26 mouse cellular contexts compared by ENCODE assay signal in genomic region chr9:78782860-78783259, GRCm38 (mm10).
DNase-seq lines count a peak whose midpoint lies in the region; ATAC-seq lines count a peak whose summit lies in the region.
"Had no signal": no experiment of that assay in that cellular context is flagged by ENCODE, and none has a peak within 500 bp of the region (broad histone marks: within the 10 kb centered on the region; RNA-seq: fewer than 3 reads in every experiment).

No protein-coding gene starts in this region.

- H3K27me3 ChIP-seq in embryonic facial prominence, embryonic 13.5 days: no peaks in the 10 kb centered on the region
- no peaks in the 10 kb centered on the region for H3K27me3 ChIP-seq in embryonic facial prominence, embryonic 10.5 days (replicated peaks; ENCODE audit: low read depth, poor library complexity, severe bottlenecking)
- H3K27me3 ChIP-seq in embryonic facial prominence, embryonic 15.5 days: no peaks in the 10 kb centered on the region
- 0 out of 2 replicates have a peak, but pooled peaks cover 7% of the 10 kb centered on the region for H3K27me3 ChIP-seq in kidney, embryonic 15.5 days
- H3K27me3 ChIP-seq in forebrain, embryonic 13.5 days: no peaks in the 10 kb centered on the region
- H3K27me3 ChIP-seq: CH12.LX; forebrain, embryonic 12.5 days; forebrain, embryonic 15.5 days; Patski had no signal

- H3K9me3 ChIP-seq in embryonic facial prominence, embryonic 13.5 days: no peaks in the 10 kb centered on the region
- no peaks in the 10 kb centered on the region for H3K9me3 ChIP-seq in embryonic facial prominence, embryonic 10.5 days
- H3K9me3 ChIP-seq in embryonic facial prominence, embryonic 15.5 days (replicated peaks): no peaks in the 10 kb centered on the region
- no peaks in the 10 kb centered on the region for H3K9me3 ChIP-seq in kidney, embryonic 15.5 days (replicated peaks)
- H3K9me3 ChIP-seq in forebrain, embryonic 13.5 days (replicated peaks): no peaks in the 10 kb centered on the region
- H3K9me3 ChIP-seq: forebrain, embryonic 10.5 days; forebrain, embryonic 12.5 days; forebrain, embryonic 15.5 days; G1E had no signal

- H3K4me3 ChIP-seq in embryonic facial prominence, embryonic 13.5 days: no peak overlapping the region
- no peak overlapping the region for H3K4me3 ChIP-seq in embryonic facial prominence, embryonic 10.5 days
- no peak overlapping the region for H3K4me3 ChIP-seq in embryonic facial prominence, embryonic 15.5 days (replicated peaks)
- no peak overlapping the region for H3K4me3 ChIP-seq in kidney, embryonic 15.5 days (replicated peaks)
- no peak overlapping the region for H3K4me3 ChIP-seq in forebrain, embryonic 13.5 days
- H3K4me3 ChIP-seq: forebrain, embryonic 10.5 days; forebrain, embryonic 12.5 days; forebrain, embryonic 15.5 days had no signal

- no peak overlapping the region for H3K9ac ChIP-seq in embryonic facial prominence, embryonic 13.5 days
- no peak overlapping the region for H3K9ac ChIP-seq in embryonic facial prominence, embryonic 15.5 days
- H3K9ac ChIP-seq in kidney, embryonic 15.5 days: no peak overlapping the region
- H3K9ac ChIP-seq in forebrain, embryonic 13.5 days: no peak overlapping the region
- H3K9ac ChIP-seq: forebrain, embryonic 12.5 days; forebrain, embryonic 15.5 days; forebrain, postnatal 0 days had no signal

- peak overlapping the region; percentile 34 for H3K4me2 ChIP-seq in embryonic facial prominence, embryonic 13.5 days
- peak overlapping the region; percentile 24; the same call in 1 of the 2 replicates for H3K4me2 ChIP-seq in embryonic facial prominence, embryonic 15.5 days (replicated peaks)
- no peak overlapping the region for H3K4me2 ChIP-seq in kidney, embryonic 15.5 days
- no peak overlapping the region for H3K4me2 ChIP-seq in forebrain, embryonic 13.5 days
- H3K4me2 ChIP-seq: forebrain, embryonic 12.5 days; forebrain, embryonic 15.5 days had no signal

- no peak overlapping the region for H3K27ac ChIP-seq in embryonic facial prominence, embryonic 13.5 days
- no peak overlapping the region for H3K27ac ChIP-seq in embryonic facial prominence, embryonic 10.5 days (replicated peaks)
- peak overlapping the region; percentile 28; the same call in 1 of the 2 replicates for H3K27ac ChIP-seq in embryonic facial prominence, embryonic 15.5 days (replicated peaks)
- H3K27ac ChIP-seq in kidney, embryonic 15.5 days: no peak overlapping the region
- H3K27ac ChIP-seq in forebrain, embryonic 13.5 days: no peak overlapping the region
- H3K27ac ChIP-seq: forebrain, embryonic 10.5 days; forebrain, embryonic 12.5 days; forebrain, embryonic 15.5 days had no signal

- 33% methylated on average over 8 of the region's 8 CpGs for WGBS in embryonic facial prominence, embryonic 13.5 days
- WGBS in embryonic facial prominence, embryonic 10.5 days: 76% methylated on average over 8 of the region's 8 CpGs
- 25% methylated on average over 8 of the region's 8 CpGs for WGBS in embryonic facial prominence, embryonic 15.5 days
- 76% methylated on average over 8 of the region's 8 CpGs for WGBS in kidney, embryonic 15.5 days
- WGBS in forebrain, embryonic 13.5 days: 79% methylated on average over 8 of the region's 8 CpGs

- ATAC-seq in embryonic facial prominence, embryonic 13.5 days (ENCODE audit: insufficient number of reproducible peaks, insufficient read depth, low FRiP score, low TSS enrichment, low read depth): no peak
- ATAC-seq in embryonic facial prominence, embryonic 15.5 days (ENCODE audit: insufficient number of reproducible peaks, low FRiP score, low TSS enrichment, low read depth): no peak
- no peak for ATAC-seq in kidney, embryonic 15.5 days (replicated peaks; ENCODE audit: low FRiP score)
- ATAC-seq in forebrain, embryonic 13.5 days: no peak
- ATAC-seq: activated CD4-positive, CD25-positive, alpha-beta regulatory T cell, adult 4 months; CD4-positive, CD25-positive, alpha-beta regulatory T cell, adult 4 months; forebrain, embryonic 15.5 days; forebrain, postnatal 0 days; Patski had no signal

- no peaks in the 10 kb centered on the region for H3K36me3 ChIP-seq in embryonic facial prominence, embryonic 13.5 days
- H3K36me3 ChIP-seq in embryonic facial prominence, embryonic 10.5 days (replicated peaks): no peaks in the 10 kb centered on the region
- no peaks in the 10 kb centered on the region for H3K36me3 ChIP-seq in embryonic facial prominence, embryonic 15.5 days
- no peaks in the 10 kb centered on the region for H3K36me3 ChIP-seq in kidney, embryonic 15.5 days
- no peaks in the 10 kb centered on the region for H3K36me3 ChIP-seq in forebrain, embryonic 13.5 days (ENCODE audit: poor library complexity, severe bottlenecking)
- H3K36me3 ChIP-seq: forebrain, embryonic 10.5 days; forebrain, embryonic 12.5 days; forebrain, embryonic 15.5 days; G1E had no signal

- DNase-seq in embryonic facial prominence, embryonic 10.5 days (ENCODE audit: low spot score): no peak
- peak; percentile 4 for DNase-seq in brain, adult 2 months (ENCODE audit: low read depth, low spot score)
- DNase-seq in gonadal fat pad, adult 2 months (ENCODE audit: low read depth): peak; percentile 52
- no peak for DNase-seq in cerebellum, adult 18-20 months
- DNase-seq: adrenal gland, adult 8-10 months; adrenal gland, postnatal 14 days; adrenal gland, postnatal 36 days; B cell, adult 2 months; cerebellum, adult 11 months; cerebellum, adult 2 months; cerebellum, adult 9-10 months; cerebellum, postnatal 10 days; cerebellum, postnatal 25 days; forebrain, postnatal 0 days had no signal

- peaks cover 19% of the 10 kb centered on the region for H3K4me1 ChIP-seq in embryonic facial prominence, embryonic 13.5 days
- peaks cover 17% of the 10 kb centered on the region; the same call in 1 of the 2 replicates for H3K4me1 ChIP-seq in embryonic facial prominence, embryonic 10.5 days
- H3K4me1 ChIP-seq in embryonic facial prominence, embryonic 15.5 days: peaks cover 14% of the 10 kb centered on the region
- H3K4me1 ChIP-seq in kidney, embryonic 15.5 days: no peaks in the 10 kb centered on the region
- H3K4me1 ChIP-seq in forebrain, embryonic 13.5 days: no peaks in the 10 kb centered on the region
- H3K4me1 ChIP-seq: forebrain, embryonic 10.5 days; forebrain, embryonic 12.5 days; forebrain, embryonic 15.5 days had no signal

Comparison
In these comparisons a context has a peak if more than half of its experiments do, and no peak if none do; other contexts are left out.
1. H3K4me2 ChIP-seq: peak in embryonic facial prominence, embryonic 13.5 days (single experiment) and embryonic facial prominence, embryonic 15.5 days (single experiment); none in kidney, embryonic 15.5 days (single experiment) and forebrain, embryonic 13.5 days (single experiment).
2. DNase-seq: peak in brain, adult 2 months (single experiment) and gonadal fat pad, adult 2 months (single experiment); none in embryonic facial prominence, embryonic 10.5 days (single experiment) and cerebellum, adult 18-20 months (0 of 2).